Mouse (Mus musculus) cerebellum, adult 2 months (tissue): ENCODE data around the gene Cd79a.

Source experiments
- CTCF ChIP-seq: fragments of 200-500 bp; IDR thresholded peaks from 2 replicates; pipeline ENCODE4 v1.5.1; 2011; ENCODE audit warnings: low read depth, mild to moderate bottlenecking, control low read depth, low read length, moderate library complexity, borderline replicate concordance; ENCODE audit not compliant: insufficient read depth
- POLR2A ChIP-seq: fragments of 200-500 bp; IDR thresholded peaks from 2 replicates; pipeline ENCODE4 v1.6.1; 2011; ENCODE audit warnings: low read length, control low read depth, borderline replicate concordance; ENCODE audit not compliant: insufficient read depth

DNA sequence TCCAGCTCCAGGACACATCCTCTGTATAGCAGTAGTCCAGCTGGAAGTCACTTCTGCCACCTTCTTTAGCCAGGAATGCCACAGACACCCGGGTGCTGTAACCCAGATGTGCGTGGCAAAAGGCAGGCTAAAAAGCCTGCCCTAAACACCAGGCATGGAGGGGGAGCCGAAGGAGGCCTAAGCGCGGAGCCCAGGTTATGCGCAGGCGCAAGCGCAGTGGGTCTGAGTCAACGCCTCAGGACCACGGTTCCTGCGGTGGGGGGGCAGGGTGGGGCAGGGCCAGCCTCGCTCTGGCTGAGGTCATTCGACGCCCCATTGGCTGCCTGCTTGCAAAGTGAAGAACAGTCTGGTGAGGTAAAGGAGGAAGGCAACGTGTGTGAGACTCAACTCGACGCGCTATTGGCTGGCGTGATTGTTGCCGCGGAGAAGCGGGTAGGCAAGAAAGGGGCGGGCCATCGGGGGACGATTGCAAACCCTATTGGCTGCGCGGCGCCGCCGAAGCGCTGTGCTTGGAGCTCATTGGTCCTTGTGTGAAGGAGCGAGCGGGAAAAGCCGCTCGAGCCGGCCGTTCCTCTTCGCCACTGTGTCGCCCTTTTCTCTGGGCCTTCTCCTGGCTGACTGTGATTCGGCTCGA is 27.5 kb upstream of the Cd79a start, which contains the start of the genes Lypd4 and Dmrtc2:
- no peak for TF ChIP-seq CTCF
- TF ChIP-seq POLR2A = no peak
